Mouse (Mus musculus) small intestine, adult 2 months (tissue): ENCODE measurements around the gene Pnpo.

ENCODE experiments used
- CTCF ChIP-seq: fragments of 200-500 bp; IDR thresholded peaks from 2 replicates; pipeline ENCODE4 v1.5.1; 2012; ENCODE audit warnings: low read depth, mild to moderate bottlenecking, control low read depth, inconsistent platforms, low read length, moderate library complexity, mixed read lengths; ENCODE audit not compliant: insufficient replicate concordance, insufficient read length; ENCODE audit errors: extremely low read depth
- POLR2A ChIP-seq: fragments of 200-500 bp; IDR thresholded peaks from 2 replicates; pipeline ENCODE4 v1.6.1; 2012; ENCODE audit warnings: low read depth, mild to moderate bottlenecking, control low read depth, inconsistent platforms, low read length, moderate library complexity

- 0 out of 2 replicates have a peak, but pooled peaks have one; percentile 8 for TF ChIP-seq CTCF
- no peak for TF ChIP-seq POLR2A
Measured at GRCm38 (mm10) chr11:96956009-96956724, 12.4 kb upstream of the Pnpo start.
